Mouse (Mus musculus): Measurements from ENCODE around the gene Pon1. TPM values are rescaled to one million over a fixed set of nuclear protein-coding genes. Genes with fewer than 3 reads are reported as not detected.

Gene Pon1
- total and polyA plus RNA-seq, 2 experiments, result 549 to 2,396 TPM

DNA sequence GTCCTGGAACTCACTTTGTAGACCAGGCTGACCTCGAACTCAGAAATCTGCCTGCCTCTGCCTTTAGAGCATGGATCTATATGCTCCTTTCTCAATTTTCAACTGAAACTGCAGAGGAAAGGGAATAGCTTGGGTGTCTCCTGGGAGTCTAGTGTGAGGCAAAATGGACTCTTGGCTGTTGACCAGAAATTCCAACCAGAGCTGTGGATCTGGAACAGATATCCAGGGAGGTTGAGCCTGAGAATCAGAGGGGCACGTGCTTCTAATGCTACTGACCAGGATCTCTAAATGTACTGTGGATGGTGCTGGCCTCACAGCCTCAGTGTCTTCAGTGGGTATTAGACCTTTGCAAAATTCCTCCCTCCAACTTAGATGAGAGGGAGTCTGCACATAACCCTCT, 43.8 kb downstream of the Pon1 start:
- H3K36me3 ChIP-seq (ENCODE audit: control insufficient read depth, insufficient read depth, low read length), result no peaks in the 10 kb centered on the region
- 80% methylated on average over 2 of the region's 2 CpGs for WGBS
- H3K79me2 ChIP-seq (ENCODE audit: control insufficient read depth, insufficient read depth, low read length), result no peaks in the 10 kb centered on the region
- no peaks in the 10 kb centered on the region for H3K27me3 ChIP-seq (ENCODE audit: control insufficient read depth, insufficient read depth, low read length)
- no peak for DNase-seq (ENCODE audit: extremely low read depth, low read depth, low spot score)
- TF ChIP-seq POLR2A (IDR thresholded peaks at IDR 0.05; ENCODE audit: extremely low read depth, insufficient read depth, low read length) (no peak), CTCF (IDR thresholded peaks at IDR 0.05; ENCODE audit: low read depth, low read length) (no peak)
- no peak overlapping the region for H3K9ac ChIP-seq (ENCODE audit: low read depth, low read length)
- H3K4me1 ChIP-seq (ENCODE audit: control insufficient read depth, insufficient read depth, low read length), result no peaks in the 10 kb centered on the region
- H3K27ac ChIP-seq (replicated peaks; ENCODE audit: insufficient read depth, low read depth, low read length), result no peak overlapping the region
- no peak overlapping the region for H3K4me3 ChIP-seq (ENCODE audit: insufficient read depth, low read depth, low read length)

DNA sequence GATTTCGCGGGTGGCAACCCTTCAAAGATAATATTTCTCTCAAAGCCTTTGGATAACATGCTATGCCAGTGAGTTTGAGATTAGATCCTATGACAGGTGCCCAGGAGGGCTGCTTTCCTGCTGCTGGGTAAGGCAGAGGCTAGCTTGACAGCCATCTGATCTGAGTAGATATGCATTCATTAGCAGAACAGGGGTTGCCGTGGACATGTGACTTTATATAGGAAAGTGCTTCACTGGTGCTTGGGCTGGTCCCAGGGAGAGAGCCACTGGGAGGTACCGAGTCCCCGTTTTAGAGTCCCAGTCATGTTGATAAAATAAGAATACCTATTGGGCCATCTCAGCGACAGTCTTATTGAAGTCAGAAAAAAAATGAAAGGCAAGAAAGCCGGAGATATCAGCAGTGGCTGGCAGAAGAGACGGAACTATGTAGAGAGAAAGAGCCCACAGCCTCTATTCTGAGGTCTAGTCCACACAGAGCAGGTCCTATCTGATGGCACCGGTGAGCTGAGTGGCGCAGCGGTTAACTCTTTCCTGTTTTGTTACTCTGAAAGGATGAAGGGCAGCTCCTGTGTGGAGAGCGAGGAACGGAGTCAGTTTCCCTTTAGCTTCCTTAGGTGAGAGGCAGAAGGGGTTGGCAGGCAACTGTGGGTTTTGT, 46.1 kb downstream of the Pon1 start:
- H3K4me3 ChIP-seq (ENCODE audit: insufficient read depth, low read depth, low read length), result no peak overlapping the region
- no peak for TF ChIP-seq POLR2A (IDR thresholded peaks at IDR 0.05; ENCODE audit: extremely low read depth, insufficient read depth, low read length)
- no peak for TF ChIP-seq CTCF (IDR thresholded peaks at IDR 0.05; ENCODE audit: low read depth, low read length)
- H3K27me3 ChIP-seq (ENCODE audit: control insufficient read depth, insufficient read depth, low read length), result no peaks in the 10 kb centered on the region
- no peaks in the 10 kb centered on the region for H3K36me3 ChIP-seq (ENCODE audit: control insufficient read depth, insufficient read depth, low read length)
- no peak overlapping the region for H3K9ac ChIP-seq (ENCODE audit: low read depth, low read length)
- H3K4me1 ChIP-seq (ENCODE audit: control insufficient read depth, insufficient read depth, low read length), result no peaks in the 10 kb centered on the region
- no peaks in the 10 kb centered on the region for H3K79me2 ChIP-seq (ENCODE audit: control insufficient read depth, insufficient read depth, low read length)
- WGBS, result 84% methylated on average over 13 of the region's 13 CpGs
- no peak for DNase-seq (ENCODE audit: extremely low read depth, low read depth, low spot score)
- no peak overlapping the region for H3K27ac ChIP-seq (replicated peaks; ENCODE audit: insufficient read depth, low read depth, low read length)

GRCm38 (mm10) chr6:5139666-5140065, 54.1 kb downstream of the Pon1 start:
- Histone ChIP-seq H3K79me2 (ENCODE audit: control insufficient read depth, insufficient read depth, low read length) (no peaks in the 10 kb centered on the region), H3K36me3 (ENCODE audit: control insufficient read depth, insufficient read depth, low read length) (no peaks in the 10 kb centered on the region), H3K4me1 (ENCODE audit: control insufficient read depth, insufficient read depth, low read length) (no peaks in the 10 kb centered on the region), H3K27me3 (ENCODE audit: control insufficient read depth, insufficient read depth, low read length) (no peaks in the 10 kb centered on the region), H3K9ac (ENCODE audit: low read depth, low read length) (no peak overlapping the region), H3K4me3 (ENCODE audit: insufficient read depth, low read depth, low read length) (no peak overlapping the region), H3K27ac (replicated peaks; ENCODE audit: insufficient read depth, low read depth, low read length) (no peak overlapping the region)
- TF ChIP-seq POLR2A (IDR thresholded peaks at IDR 0.05; ENCODE audit: extremely low read depth, insufficient read depth, low read length), result no peak
- TF ChIP-seq CTCF (IDR thresholded peaks at IDR 0.05; ENCODE audit: low read depth, low read length), result no peak
- WGBS, result 96% methylated on average over 9 of the region's 9 CpGs
- DNase-seq (ENCODE audit: extremely low read depth, low read depth, low spot score), result no peak

DNA sequence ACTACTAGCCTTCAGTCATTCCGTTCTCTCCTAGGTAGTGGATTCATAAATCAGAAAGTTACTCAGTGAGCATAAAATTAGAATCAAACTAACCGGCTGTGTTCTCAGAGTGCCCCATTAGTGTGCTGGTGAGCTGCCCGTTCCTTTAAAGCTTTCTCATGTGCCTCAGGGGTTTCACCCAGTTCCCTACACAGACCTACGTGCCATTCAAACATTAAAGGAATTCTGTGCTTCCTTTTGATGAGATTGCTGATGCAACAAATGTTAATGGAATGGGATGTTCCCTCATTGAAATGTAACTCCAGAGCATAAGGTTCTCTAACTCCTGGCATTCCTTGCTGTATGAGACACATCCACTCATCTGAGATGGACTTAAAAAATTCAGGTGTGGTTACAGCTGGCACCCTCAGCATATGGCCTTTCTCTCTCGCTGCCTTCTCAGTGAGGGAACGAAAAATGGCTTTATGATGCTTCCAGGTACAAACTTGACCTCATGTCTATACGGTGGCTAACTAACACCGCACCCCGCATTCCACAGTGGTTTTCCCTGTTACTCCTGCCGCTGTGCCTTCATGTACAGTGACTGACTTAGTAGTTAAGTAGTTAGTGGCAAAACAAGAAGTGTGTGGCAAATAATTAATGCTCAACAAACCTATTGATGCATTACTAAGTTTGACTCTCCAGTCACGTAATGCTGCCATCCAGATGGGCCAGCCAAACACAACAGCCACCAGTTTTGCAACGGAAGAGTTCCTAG, 54.7 kb downstream of the Pon1 start:
- Histone ChIP-seq H3K4me3 (ENCODE audit: insufficient read depth, low read depth, low read length) (no peak overlapping the region), H3K36me3 (ENCODE audit: control insufficient read depth, insufficient read depth, low read length) (no peaks in the 10 kb centered on the region), H3K9ac (ENCODE audit: low read depth, low read length) (no peak overlapping the region), H3K4me1 (ENCODE audit: control insufficient read depth, insufficient read depth, low read length) (no peaks in the 10 kb centered on the region), H3K27ac (replicated peaks; ENCODE audit: insufficient read depth, low read depth, low read length) (no peak overlapping the region), H3K27me3 (ENCODE audit: control insufficient read depth, insufficient read depth, low read length) (no peaks in the 10 kb centered on the region), H3K79me2 (ENCODE audit: control insufficient read depth, insufficient read depth, low read length) (no peaks in the 10 kb centered on the region)
- no peak for DNase-seq (ENCODE audit: extremely low read depth, low read depth, low spot score)
- TF ChIP-seq CTCF (IDR thresholded peaks at IDR 0.05; ENCODE audit: low read depth, low read length) (no peak), POLR2A (IDR thresholded peaks at IDR 0.05; ENCODE audit: extremely low read depth, insufficient read depth, low read length) (no peak)
- WGBS, result 94% methylated on average over 12 of the region's 12 CpGs

GRCm38 (mm10) chr6:5136046-5136445, 57.7 kb downstream of the Pon1 start:
- Histone ChIP-seq H3K36me3 (ENCODE audit: control insufficient read depth, insufficient read depth, low read length) (no peaks in the 10 kb centered on the region), H3K79me2 (ENCODE audit: control insufficient read depth, insufficient read depth, low read length) (no peaks in the 10 kb centered on the region), H3K4me1 (ENCODE audit: control insufficient read depth, insufficient read depth, low read length) (no peaks in the 10 kb centered on the region), H3K4me3 (ENCODE audit: insufficient read depth, low read depth, low read length) (no peak overlapping the region), H3K27ac (replicated peaks; ENCODE audit: insufficient read depth, low read depth, low read length) (no peak overlapping the region), H3K27me3 (ENCODE audit: control insufficient read depth, insufficient read depth, low read length) (no peaks in the 10 kb centered on the region), H3K9ac (ENCODE audit: low read depth, low read length) (no peak overlapping the region)
- no peak for DNase-seq (ENCODE audit: extremely low read depth, low read depth, low spot score)
- TF ChIP-seq POLR2A (IDR thresholded peaks at IDR 0.05; ENCODE audit: extremely low read depth, insufficient read depth, low read length) (no peak), CTCF (IDR thresholded peaks at IDR 0.05; ENCODE audit: low read depth, low read length) (no peak)
- WGBS, result 88% methylated on average over 6 of the region's 6 CpGs

DNA sequence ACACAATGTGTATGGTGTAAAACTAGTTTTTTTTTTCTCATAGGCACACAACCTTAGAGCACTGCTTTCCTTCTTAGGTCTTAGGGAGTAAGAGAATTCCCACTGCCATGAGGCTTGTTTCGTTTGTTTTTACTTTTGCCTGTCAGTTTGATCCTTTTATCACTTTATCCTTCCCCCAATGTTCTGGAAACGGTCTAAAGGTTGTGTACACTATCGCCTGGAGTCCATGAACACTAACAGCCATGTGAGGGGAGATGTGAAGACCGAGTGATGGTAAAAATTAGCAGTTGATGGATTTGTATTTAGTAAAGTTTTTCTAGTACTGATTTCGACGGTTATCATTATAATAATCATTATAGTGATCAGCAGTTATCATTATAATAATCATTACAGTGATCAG, 58.8 kb downstream of the Pon1 start:
- H3K9ac ChIP-seq (ENCODE audit: low read depth, low read length), result no peak overlapping the region
- no peaks in the 10 kb centered on the region for H3K36me3 ChIP-seq (ENCODE audit: control insufficient read depth, insufficient read depth, low read length)
- H3K27ac ChIP-seq (replicated peaks; ENCODE audit: insufficient read depth, low read depth, low read length), result no peak overlapping the region
- TF ChIP-seq CTCF (IDR thresholded peaks at IDR 0.05; ENCODE audit: low read depth, low read length) (no peak), POLR2A (IDR thresholded peaks at IDR 0.05; ENCODE audit: extremely low read depth, insufficient read depth, low read length) (no peak)
- DNase-seq (ENCODE audit: extremely low read depth, low read depth, low spot score), result no peak
- no peak overlapping the region for H3K4me3 ChIP-seq (ENCODE audit: insufficient read depth, low read depth, low read length)
- 56% methylated on average over 6 of the region's 6 CpGs for WGBS
- no peaks in the 10 kb centered on the region for H3K27me3 ChIP-seq (ENCODE audit: control insufficient read depth, insufficient read depth, low read length)
- H3K4me1 ChIP-seq (ENCODE audit: control insufficient read depth, insufficient read depth, low read length), result no peaks in the 10 kb centered on the region
- no peaks in the 10 kb centered on the region for H3K79me2 ChIP-seq (ENCODE audit: control insufficient read depth, insufficient read depth, low read length)
